Mouse (Mus musculus) limb, embryonic 14.5 days (tissue): ENCODE results near the gene Tmem169. TPM values are rescaled to one million over a fixed set of nuclear protein-coding genes. Genes with fewer than 3 reads are reported as not detected.

Experiments used
- ATAC-seq: fragments of 200-750 bp; cut with Nextera tagmentation; 2 replicates; pipeline ENCODE4 v1.8.0; 2017; ENCODE audit warnings: low read depth, moderate number of reproducible peaks, moderate TSS enrichment; ENCODE audit not compliant: low FRiP score
- DNase-seq: peaks from one replicate; pipeline ENCODE4 v3.0.0-alpha.2; 2015; ENCODE audit warnings: low spot score
- H3K27ac ChIP-seq: fragments of 300-500 bp; sonication (generic); replicated peaks from 2 replicates; pipeline ENCODE4 v1.5.1; 2014; ENCODE audit warnings: low read depth, mild to moderate bottlenecking, low read length, moderate library complexity, mixed read lengths
- H3K27me3 ChIP-seq: fragments of 300-500 bp; sonication (generic); 2 replicates; pipeline ENCODE4 v1.6.1; 2014; ENCODE audit warnings: low read length, mixed read lengths; ENCODE audit not compliant: control insufficient read depth, insufficient read depth
- H3K36me3 ChIP-seq: fragments of 300-500 bp; sonication (generic); 2 replicates; pipeline ENCODE4 v1.6.1; 2014; ENCODE audit warnings: mild to moderate bottlenecking, low read length, moderate library complexity, mixed read lengths; ENCODE audit not compliant: control insufficient read depth, insufficient read depth
- H3K4me1 ChIP-seq: fragments of 300-500 bp; sonication (generic); 2 replicates; pipeline ENCODE4 v1.6.1; 2014; ENCODE audit warnings: antibody characterized with exemption, low read length, mixed read lengths; ENCODE audit not compliant: control insufficient read depth, insufficient read depth
- H3K4me2 ChIP-seq: fragments of 300-500 bp; sonication (generic); replicated peaks from 2 replicates; pipeline ENCODE4 v1.6.1; 2014; ENCODE audit warnings: low read depth, mild to moderate bottlenecking, low read length, moderate library complexity; ENCODE audit not compliant: severe bottlenecking
- H3K4me3 ChIP-seq: fragments of 300-500 bp; sonication (generic); replicated peaks from 2 replicates; pipeline ENCODE4 v1.5.1; 2014; ENCODE audit warnings: low read length
- H3K9ac ChIP-seq: fragments of 300-500 bp; sonication (generic); 2 replicates; pipeline ENCODE4 v1.6.1; 2014; ENCODE audit warnings: mild to moderate bottlenecking, low read depth, low read length, moderate library complexity; ENCODE audit not compliant: severe bottlenecking
- H3K9me3 ChIP-seq: fragments of 300-500 bp; sonication (generic); 2 replicates; pipeline ENCODE4 v1.6.1; 2016; ENCODE audit warnings: low read length; ENCODE audit not compliant: control insufficient read depth
- POLR2A ChIP-seq: fragments of 200-500 bp; IDR thresholded peaks from 2 replicates; pipeline ENCODE4 v1.8.0; 2012; ENCODE audit warnings: inconsistent platforms, mild to moderate bottlenecking, moderate library complexity, borderline replicate concordance; ENCODE audit not compliant: insufficient read depth, insufficient read length; ENCODE audit errors: extremely low read depth
- WGBS: fragments of 180-500 bp; shearing (Covaris S2); extraction: QIAGEN DNeasy Blood & Tissue Kit; methylation state at CpG from one replicate; pipeline ENCODE4 v1.1.7; 2014; 5-methylcytosine and 5-hydroxymethylcytosine counted together
- polyA plus RNA-seq, 2 experiments: library from polyadenylated mRNA; depleted of rRNA in 1 of 2; stranded (reverse) in 1 of 2; unstranded in 1 of 2; fragments of >200 nt; fragmentation: Nextera tagmentation in 1 of 2; extraction: Ambion mirVana in 1 of 2; gene quantifications; 2 replicates each; pipeline versions ENCODE4 v1.2.1 to v1.2.3; 2012 to 2014

Tmem169 gene
- polyA plus RNA-seq, 2 experiments = 3.0 to 3.8 TPM

- Histone ChIP-seq H3K9me3 (no peaks in the 10 kb centered on the region), H3K27ac (no peak overlapping the region), H3K4me1 (no peaks in the 10 kb centered on the region), H3K27me3 (no peaks in the 10 kb centered on the region), H3K4me2 (no peak overlapping the region), H3K9ac (no peak overlapping the region), H3K4me3 (no peak overlapping the region), H3K36me3 (no peaks in the 10 kb centered on the region)
- WGBS = 81% methylated on average over 2 of the region's 2 CpGs
- ATAC-seq (no peak), DNase-seq (no peak)
- TF ChIP-seq POLR2A = no peak
These were observed 7.8 kb downstream of the Tmem169 start for GRCm38 (mm10) chr1:72291925-72292324.

GRCm38 (mm10) chr1:72293869-72294663, 9.9 kb downstream of the Tmem169 start:
- WGBS = 67% methylated on average over 4 of the region's 4 CpGs
- TF ChIP-seq POLR2A = no peak
- Histone ChIP-seq H3K4me1 (no peaks in the 10 kb centered on the region), H3K9ac (no peak overlapping the region), H3K9me3 (no peaks in the 10 kb centered on the region), H3K27me3 (no peaks in the 10 kb centered on the region), H3K36me3 (no peaks in the 10 kb centered on the region), H3K4me2 (no peak overlapping the region), H3K27ac (no peak overlapping the region), H3K4me3 (no peak overlapping the region)
- no peak for DNase-seq
- ATAC-seq = no peak

DNA sequence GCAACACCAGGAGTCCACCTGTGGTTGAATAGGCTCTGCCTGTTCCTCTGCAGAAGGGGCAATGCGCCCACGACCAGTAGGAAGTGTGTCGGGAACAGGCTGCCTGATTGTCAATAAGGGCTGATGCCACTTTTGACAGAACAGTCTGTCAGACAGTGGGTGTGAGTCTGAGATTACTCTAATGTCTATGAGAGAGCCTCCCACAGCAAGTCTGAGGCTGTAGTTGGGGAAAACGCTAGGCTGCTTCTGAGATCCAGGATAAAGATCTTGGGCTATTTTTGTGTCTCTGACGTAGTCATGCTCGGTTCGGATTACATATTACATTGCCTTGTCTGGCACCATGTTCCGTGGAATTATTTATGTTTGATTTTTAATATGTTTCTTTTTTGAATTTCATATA, 11.6 kb downstream of the Tmem169 start:
- ATAC-seq (no peak), DNase-seq (no peak)
- Histone ChIP-seq H3K9me3 (no peaks in the 10 kb centered on the region), H3K4me2 (no peak overlapping the region), H3K9ac (no peak overlapping the region), H3K27ac (no peak overlapping the region), H3K4me3 (no peak overlapping the region), H3K4me1 (no peaks in the 10 kb centered on the region), H3K27me3 (no peaks in the 10 kb centered on the region), H3K36me3 (no peaks in the 10 kb centered on the region; the same call in 1 of the 2 replicates)
- 85% methylated on average over 8 of the region's 8 CpGs for WGBS
- no peak for TF ChIP-seq POLR2A

GRCm38 (mm10) chr1:72301845-72302244, 17.7 kb downstream of the Tmem169 start:
- Histone ChIP-seq H3K9ac (no peak overlapping the region), H3K4me3 (no peak overlapping the region), H3K27me3 (no peaks in the 10 kb centered on the region), H3K9me3 (no peaks in the 10 kb centered on the region), H3K4me2 (no peak overlapping the region), H3K36me3 (no peaks in the 10 kb centered on the region; the same call in 1 of the 2 replicates), H3K27ac (no peak overlapping the region), H3K4me1 (no peaks in the 10 kb centered on the region)
- DNase-seq (no peak), ATAC-seq (no peak)
- TF ChIP-seq POLR2A = no peak
- WGBS = 94% methylated on average over 1 of the region's 1 CpGs

DNA sequence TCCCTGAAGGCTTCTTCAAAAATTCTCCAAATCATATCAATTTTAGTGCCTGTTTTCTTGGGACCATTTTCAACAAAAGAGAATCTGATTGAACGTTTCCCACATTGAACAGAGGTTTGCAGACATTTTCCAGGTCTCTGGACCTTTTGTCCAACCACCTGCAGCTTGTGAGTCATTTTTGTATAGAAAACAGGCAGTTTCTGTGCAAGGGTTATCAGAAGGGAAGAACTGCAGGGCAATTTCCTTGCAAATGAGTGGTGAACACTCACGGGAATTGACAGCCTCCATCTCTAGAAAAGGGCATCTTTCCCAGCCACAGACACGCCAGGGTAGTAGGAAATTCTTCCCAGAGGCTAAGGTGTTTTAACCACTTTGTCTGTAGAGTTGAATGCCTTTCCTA, 22.1 kb downstream of the Tmem169 start:
- 0 out of 2 replicates have a peak, but pooled peaks cover under 1% of the 10 kb centered on the region for H3K36me3 ChIP-seq
- H3K4me3 ChIP-seq = peak overlapping the region; percentile 47; the same call in 1 of the 2 replicates
- whole genome bisulfite sequencing = 70% methylated on average over 3 of the region's 3 CpGs
- no peaks in the 10 kb centered on the region for H3K9me3 ChIP-seq
- H3K27ac ChIP-seq = no peak overlapping the region
- H3K27me3 ChIP-seq = no peaks in the 10 kb centered on the region
- H3K4me1 ChIP-seq = no peaks in the 10 kb centered on the region; the same call in 1 of the 2 replicates
- DNase-seq (no peak), ATAC-seq (no peak)
- no peak overlapping the region for H3K9ac ChIP-seq
- peak overlapping the region; percentile 48; the same call in 1 of the 2 replicates for H3K4me2 ChIP-seq
- TF ChIP-seq POLR2A = no peak
